Mouse (Mus musculus) heart, adult 18-20 months (tissue): Measurements from ENCODE around the gene Ttc23l. TPM values are rescaled to one million over a fixed set of nuclear protein-coding genes. Genes with fewer than 3 reads are reported as not detected.
"Not testable (repeated sequence)": the region's sequence is repeated elsewhere in the genome, so short reads cannot be mapped to it uniquely, and the experiment has no call there.

Experiments used
- DNase-seq, 2 experiments: peaks; one replicate each; pipeline ENCODE4 v3.0.0; 2021 to 2022; ENCODE audit warnings: mixed read lengths in 1 of 2
- long read RNA-seq, 2 experiments: library from polyadenylated mRNA; stranded (forward); transcript quantifications; one replicate each; pipeline ENCODE4 v2.0.0; 2021
- total RNA-seq, 2 experiments: library from RNA; stranded (reverse); gene quantifications; 2 replicates each; pipeline ENCODE4 v1.2.3; 2021

Gene Ttc23l
- total RNA-seq = not detected
- long read RNA-seq, experiment 1 = 0 reads
- long read RNA-seq, experiment 2 = 0 reads

DNA sequence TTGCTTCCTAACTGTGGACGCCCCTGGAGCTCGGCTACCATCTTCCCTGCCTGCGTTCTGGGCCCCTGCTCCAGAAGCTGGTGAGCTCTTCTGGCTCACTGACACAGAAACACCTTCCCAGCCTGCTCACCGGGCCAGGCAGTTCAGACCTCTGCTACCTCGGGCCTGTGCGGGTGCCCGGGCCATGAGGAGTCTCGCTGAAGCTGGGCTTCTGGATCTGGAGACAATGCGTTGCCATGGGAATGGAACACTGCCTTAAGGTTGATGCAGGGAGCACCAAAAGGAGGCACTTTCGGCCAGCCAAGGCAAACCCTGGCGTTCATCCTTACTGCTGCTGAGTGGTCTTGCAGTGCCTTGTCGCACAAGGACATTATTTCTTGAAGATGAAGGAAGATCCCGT lies at the start of gene Ttc23l:
TSS of gene Ttc23l (minus strand) at position 204 of the 400 bp plus-strand sequence.
- no peak for DNase-seq

GRCm38 (mm10) chr15:10599413-10599812 lies 40.9 kb upstream of the Ttc23l start:
- DNase-seq = peak in 1 of 2 experiments; percentile 28

- peak in 1 of 2 experiments; percentile 40 for DNase-seq
Measured at GRCm38 (mm10) chr15:10598259-10599225, 40.1 kb upstream of the Ttc23l start.

DNA sequence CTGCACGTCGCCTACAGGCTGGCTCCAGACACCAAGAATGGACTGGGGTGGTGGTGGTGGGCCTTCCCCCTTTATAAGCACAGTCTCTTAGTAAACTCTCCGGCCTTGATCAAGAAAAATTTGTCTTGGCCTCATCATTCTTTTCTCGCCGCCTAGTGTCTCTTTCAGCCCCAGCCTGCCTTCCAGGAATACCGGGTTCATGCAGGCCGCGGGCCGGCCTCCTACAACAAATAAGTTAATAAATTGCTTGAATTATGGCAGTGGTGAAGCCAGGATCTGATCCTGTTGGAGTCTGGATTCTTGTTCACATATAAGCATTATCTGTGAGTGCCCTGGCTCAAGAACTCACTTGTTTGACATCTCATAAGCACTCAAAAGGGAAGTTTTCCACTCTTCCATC lies 38.4 kb upstream of the Ttc23l start:
- no peak for DNase-seq

- DNase-seq = no peak
Measured at GRCm38 (mm10) chr15:10595408-10595807, 36.9 kb upstream of the Ttc23l start.

DNA sequence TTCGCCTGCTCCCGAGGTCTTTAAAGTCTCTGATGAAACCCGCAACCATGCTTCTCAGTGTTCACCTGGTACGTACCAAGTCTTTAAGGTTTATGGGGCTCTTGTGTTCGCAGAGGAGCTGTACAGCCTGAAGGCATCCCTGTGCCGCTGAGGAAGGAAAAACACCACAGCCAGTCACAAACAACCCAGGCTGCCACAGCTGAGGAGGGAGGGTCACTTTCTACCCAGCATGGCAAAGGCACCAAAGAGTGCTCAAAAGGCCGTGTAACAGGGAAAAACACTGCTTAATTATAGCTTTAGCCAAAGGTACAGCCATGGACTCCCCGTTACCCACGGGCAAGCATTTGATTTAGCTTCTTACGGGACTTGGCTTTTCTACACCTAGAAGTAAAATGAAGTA lies 36.4 kb upstream of the Ttc23l start:
- DNase-seq = no peak

GRCm38 (mm10) chr15:10593094-10593493 lies 34.6 kb upstream of the Ttc23l start:
- DNase-seq = no peak

DNA sequence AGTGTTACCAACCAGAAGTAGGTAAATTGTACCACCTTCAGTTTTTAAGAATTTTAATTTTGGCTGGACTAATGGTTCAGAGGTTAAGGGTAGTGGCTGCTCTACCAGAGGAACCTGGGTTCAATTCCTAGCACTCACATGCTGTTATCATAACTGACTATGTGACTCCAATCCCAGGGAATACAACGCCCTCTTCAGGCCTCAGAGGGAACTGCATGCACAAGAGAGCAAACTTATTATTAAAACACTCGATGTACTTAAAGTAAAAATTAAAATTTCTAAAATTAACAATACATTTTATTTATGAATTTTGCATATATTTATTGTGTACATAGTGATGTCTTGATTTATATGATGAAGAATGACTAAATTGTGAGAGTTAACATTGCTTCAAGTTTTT lies 28.1 kb upstream of the Ttc23l start:
- DNase-seq = no peak

GRCm38 (mm10) chr15:10584359-10585187 lies 26.1 kb upstream of the Ttc23l start:
- DNase-seq = no peak

GRCm38 (mm10) chr15:10583408-10583807 lies 24.9 kb upstream of the Ttc23l start:
- peak; percentile 46 to 52 for DNase-seq

DNA sequence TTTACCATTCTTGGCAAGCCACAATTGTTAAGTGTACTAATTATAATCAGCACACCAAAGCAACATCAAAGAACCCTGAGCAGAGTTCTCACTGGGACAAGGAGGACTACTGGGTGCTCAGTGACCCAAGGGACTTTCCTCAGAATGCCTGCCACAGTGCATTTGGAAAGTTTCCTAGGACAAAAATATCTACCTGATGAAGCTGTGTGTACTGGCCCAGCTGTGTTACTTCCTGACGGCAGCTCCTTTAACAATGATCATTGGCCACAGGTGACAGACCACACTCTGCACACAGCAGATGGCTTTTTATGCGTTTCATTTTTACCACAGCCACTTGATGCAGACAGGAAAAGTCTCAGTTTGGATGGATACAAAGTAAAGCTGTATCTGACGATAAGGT lies 20.7 kb upstream of the Ttc23l start:
- peak in 1 of 2 experiments; percentile 7 for DNase-seq

DNA sequence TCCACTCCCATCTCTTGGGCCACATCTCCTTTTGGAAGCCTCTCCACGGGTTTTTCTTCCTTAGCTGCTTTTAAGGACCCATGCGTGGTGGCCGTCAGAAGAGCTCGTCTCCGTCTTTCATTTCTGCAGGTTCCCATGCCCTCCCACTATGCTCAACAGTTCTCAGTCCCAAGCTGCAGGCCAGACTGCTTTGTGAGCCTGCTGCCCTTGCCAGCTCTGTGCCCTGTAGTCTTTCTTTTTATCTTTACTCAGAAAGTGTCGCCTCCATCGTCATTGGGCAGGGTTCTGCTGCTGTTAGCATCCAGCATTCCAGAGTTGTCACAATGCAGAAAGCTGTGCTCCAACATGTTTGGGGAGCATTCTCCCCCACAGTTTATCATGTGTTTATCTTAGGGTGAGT lies 8.0 kb upstream of the Ttc23l start:
- no peak for DNase-seq

GRCm38 (mm10) chr15:10564201-10564600 lies 5.7 kb upstream of the Ttc23l start:
- no peak for DNase-seq

DNA sequence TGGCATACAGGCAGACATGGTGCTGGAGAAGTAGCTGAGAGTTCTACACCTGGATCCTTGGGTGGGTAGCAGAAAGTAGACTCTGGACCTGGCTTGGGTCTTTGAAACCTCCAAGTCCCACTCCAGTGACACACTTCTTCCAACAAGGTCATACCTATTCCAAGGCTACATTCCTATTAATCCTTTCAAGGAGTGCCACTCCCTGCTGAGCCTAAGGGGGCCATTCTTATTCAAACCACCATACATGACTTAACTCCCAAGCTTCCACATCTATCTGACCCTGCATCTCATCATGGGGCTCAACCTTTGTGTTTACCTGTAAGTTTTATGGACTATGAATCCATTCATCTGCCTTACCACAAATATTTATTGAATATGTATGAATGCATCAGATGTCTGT lies 3.8 kb upstream of the Ttc23l start:
- no peak for DNase-seq

DNA sequence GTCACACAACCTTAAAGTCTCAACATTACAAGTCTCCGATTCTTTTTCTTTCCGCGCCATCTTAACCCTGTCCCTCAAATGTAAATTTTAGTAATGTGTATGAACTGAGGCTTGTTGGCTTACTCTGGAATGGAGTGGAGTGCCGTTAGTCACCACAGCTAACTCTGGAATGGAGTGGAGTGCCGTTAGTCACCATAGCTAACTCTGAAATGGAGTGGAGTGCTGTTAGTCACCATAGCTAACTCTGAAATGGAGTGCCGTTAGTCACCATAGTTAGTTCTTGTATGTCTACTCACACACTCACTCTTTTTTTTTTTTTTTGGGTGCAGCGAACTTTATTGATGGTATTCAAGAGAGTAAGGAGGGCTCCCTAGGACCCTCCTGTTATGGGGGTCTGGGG lies 1.5 kb upstream of the Ttc23l start:
- no peak for DNase-seq

- no peak for DNase-seq
Measured at GRCm38 (mm10) chr15:10554336-10554735, 4.1 kb downstream of the Ttc23l start.

- no peak for DNase-seq
Measured at GRCm38 (mm10) chr15:10540271-10541088, 18.0 kb downstream of the Ttc23l start.

DNA sequence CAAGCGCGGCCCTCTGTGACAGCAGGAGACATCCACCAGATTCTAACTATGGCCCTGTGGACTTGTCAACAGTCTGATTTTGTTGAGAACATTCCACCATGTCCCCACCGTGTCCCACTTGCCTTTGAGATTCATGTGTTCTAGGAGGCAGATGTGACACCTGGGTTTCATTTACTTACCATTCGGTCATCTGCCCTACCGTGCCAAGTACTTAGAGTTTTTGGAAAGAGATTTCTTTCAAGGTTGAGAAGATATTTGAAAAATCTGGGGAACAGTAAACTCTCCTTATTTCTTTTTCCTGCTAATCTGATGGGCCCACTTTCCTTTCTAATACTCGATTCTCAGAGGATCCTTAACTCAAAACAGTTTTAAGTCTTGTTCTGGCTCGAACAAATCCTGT lies 22.5 kb downstream of the Ttc23l start:
- DNase-seq = no peak

DNA sequence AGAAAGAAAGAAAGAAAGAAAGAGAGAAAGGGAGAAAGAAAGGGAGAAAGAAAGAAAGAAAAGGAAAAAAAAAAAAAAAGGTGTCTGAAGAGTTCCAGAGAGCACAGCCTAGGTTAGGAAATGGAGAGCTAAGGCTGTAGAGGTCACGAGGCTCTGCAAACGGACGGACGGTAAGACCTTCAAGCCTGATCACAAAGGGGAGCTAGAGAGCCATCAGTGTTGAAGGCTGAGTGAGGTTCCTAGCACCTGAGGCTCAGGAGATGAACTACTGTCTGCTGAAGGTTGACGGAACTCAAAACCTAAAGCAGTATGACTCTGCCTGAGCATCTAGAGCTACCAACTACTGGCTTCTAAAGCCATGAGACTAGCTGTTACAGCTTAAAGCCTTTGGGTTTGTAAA lies 23.9 kb downstream of the Ttc23l start:
- no peak for DNase-seq

DNA sequence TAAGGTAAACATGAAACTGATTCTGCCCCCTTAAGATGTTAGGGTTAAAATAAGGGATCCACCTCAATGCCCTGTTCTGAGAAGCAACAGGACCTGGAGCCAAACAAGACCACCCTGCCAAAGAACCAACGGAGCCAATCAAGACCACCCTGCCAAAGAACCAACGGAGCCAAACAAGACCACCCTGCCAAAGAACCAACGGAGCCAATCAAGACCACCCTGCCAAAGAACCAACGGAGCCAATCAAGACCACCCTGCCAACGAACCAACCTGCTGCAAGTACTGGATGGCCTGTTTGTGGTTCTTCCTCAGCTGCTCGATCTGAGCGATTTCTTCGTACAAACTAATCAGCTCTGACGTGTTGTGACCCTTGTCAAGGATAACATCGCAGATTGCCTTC lies 25.1 kb downstream of the Ttc23l start:
- not testable (repeated sequence) for DNase-seq

DNA sequence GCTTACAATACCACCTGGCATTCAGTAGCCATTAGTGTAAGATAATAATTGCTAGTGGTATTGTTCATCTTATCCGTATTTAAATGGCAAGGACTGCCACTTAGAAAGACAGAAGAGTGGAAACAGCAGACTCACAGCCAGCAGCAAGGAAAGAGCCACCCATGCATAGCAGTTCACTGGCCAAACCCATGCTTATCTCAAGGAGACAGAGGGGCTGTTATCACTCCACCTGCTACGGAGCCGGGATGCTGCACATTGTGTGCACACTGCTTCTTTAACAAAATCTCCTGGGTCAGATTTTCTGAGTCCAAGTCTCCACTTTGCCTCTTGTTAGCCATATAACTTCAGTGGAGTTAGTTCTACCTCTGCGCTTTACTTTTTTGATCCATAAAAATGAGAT lies 27.1 kb downstream of the Ttc23l start:
- no peak for DNase-seq

GRCm38 (mm10) chr15:10525896-10526295 lies 32.6 kb downstream of the Ttc23l start:
- DNase-seq = no peak
